Mouse (Mus musculus): ENCODE results near the gene Fbxo28.

- TF ChIP-seq CTCF (IDR thresholded peaks at IDR 0.05; ENCODE audit: low read depth) (no peak), EP300 (IDR thresholded peaks at IDR 0.05; ENCODE audit: low read depth) (no peak)
Observed at GRCm38 (mm10) chr1:182324552-182324951, 16.9 kb downstream of the Fbxo28 start.

Measured in liver, postnatal 0 days (tissue).